Mouse (Mus musculus): ENCODE results near the gene Sorcs3. TPM values are rescaled to one million over a fixed set of nuclear protein-coding genes. Genes with fewer than 3 reads are reported as not detected.

The Sorcs3 gene
- polyA plus RNA-seq, 1 experiment = 0.01 TPM

DNA sequence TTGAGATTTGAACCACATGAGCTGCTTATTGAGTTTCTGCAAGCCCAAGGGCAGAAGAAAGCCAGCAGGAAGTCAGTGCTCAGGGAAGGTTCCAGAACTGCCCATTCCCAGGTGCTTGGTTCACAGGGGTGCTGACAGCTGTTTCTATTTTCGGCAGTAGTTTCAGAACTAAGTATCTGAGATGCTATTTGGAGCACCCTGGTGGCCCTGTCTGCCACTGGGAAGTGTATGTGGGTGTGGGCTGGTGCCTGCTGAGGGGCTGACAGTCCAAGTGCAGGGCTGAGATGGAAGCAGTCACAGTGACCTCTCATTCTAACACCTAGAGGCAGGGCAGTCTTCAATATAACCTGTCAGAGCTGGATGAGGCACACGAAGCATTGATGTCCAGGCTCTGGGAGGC is 127.3 kb downstream of the Sorcs3 start:
- TF ChIP-seq USF1 (IDR thresholded peaks at IDR 0.05; ENCODE audit: low read depth) (no peak), MAX (IDR thresholded peaks at IDR 0.05) (no peak), MYOD1 (IDR thresholded peaks at IDR 0.05; ENCODE audit: control insufficient read depth, insufficient read length, low read depth) (no peak), CEBPB (IDR thresholded peaks at IDR 0.05; ENCODE audit: low read depth) (no peak), FOSL1 (IDR thresholded peaks at IDR 0.05; ENCODE audit: insufficient read depth, low read length, poor library complexity, severe bottlenecking) (no peak), CTCF (IDR thresholded peaks at IDR 0.05; ENCODE audit: control insufficient read depth, insufficient read depth, insufficient read length) (no peak), MYOG (IDR thresholded peaks at IDR 0.05; ENCODE audit: control insufficient read depth, extremely low read depth, insufficient read length) (no peak)
- Histone ChIP-seq H3K79me2 (ENCODE audit: control insufficient read depth, insufficient read depth) (no peaks in the 10 kb centered on the region), H3K79me3 (ENCODE audit: low read depth) (no peaks in the 10 kb centered on the region), H3K4me3 (ENCODE audit: insufficient read depth, poor library complexity, severe bottlenecking) (no peak overlapping the region), H3K36me3 (ENCODE audit: control insufficient read depth, insufficient read depth) (no peaks in the 10 kb centered on the region), H3K27me3 (ENCODE audit: control insufficient read depth, insufficient read depth, insufficient read length) (no peaks in the 10 kb centered on the region), H3ac (ENCODE audit: control insufficient read depth, insufficient read length, low read depth) (no peak overlapping the region)

DNA sequence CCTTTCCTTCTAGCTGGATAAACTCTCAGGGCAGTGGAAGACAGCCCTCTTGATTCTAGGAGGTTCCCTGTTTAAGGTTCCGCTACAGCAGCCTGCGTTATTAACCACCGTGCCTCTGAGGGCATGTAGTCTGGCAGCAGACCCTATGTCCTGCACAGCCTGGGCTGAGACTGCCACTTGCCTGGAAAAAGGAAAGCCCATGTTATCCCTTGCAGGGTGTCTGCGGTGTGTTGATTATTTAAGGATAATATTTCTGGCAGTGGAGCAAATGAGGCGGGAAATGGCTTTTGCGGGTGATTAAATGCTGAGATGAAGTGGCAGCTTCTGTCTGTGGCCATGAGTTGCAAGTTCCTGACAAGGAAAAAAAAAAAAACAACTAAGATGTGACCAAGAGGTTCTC is 131.6 kb downstream of the Sorcs3 start:
- H3K36me3 ChIP-seq (ENCODE audit: control insufficient read depth, insufficient read depth) = no peaks in the 10 kb centered on the region
- H3K79me3 ChIP-seq (ENCODE audit: low read depth) = no peaks in the 10 kb centered on the region
- no peaks in the 10 kb centered on the region for H3K79me2 ChIP-seq (ENCODE audit: control insufficient read depth, insufficient read depth)
- no peak for TF ChIP-seq USF1 (IDR thresholded peaks at IDR 0.05; ENCODE audit: low read depth)
- no peak for TF ChIP-seq MAX (IDR thresholded peaks at IDR 0.05)
- TF ChIP-seq CTCF (IDR thresholded peaks at IDR 0.05; ENCODE audit: control insufficient read depth, insufficient read depth, insufficient read length) = no peak
- TF ChIP-seq CEBPB (IDR thresholded peaks at IDR 0.05; ENCODE audit: low read depth) = no peak
- no peak for TF ChIP-seq FOSL1 (IDR thresholded peaks at IDR 0.05; ENCODE audit: insufficient read depth, low read length, poor library complexity, severe bottlenecking)
- no peak for TF ChIP-seq MYOG (IDR thresholded peaks at IDR 0.05; ENCODE audit: control insufficient read depth, extremely low read depth, insufficient read length)
- TF ChIP-seq MYOD1 (IDR thresholded peaks at IDR 0.05; ENCODE audit: control insufficient read depth, insufficient read length, low read depth) = no peak
- no peak overlapping the region for H3K4me3 ChIP-seq (ENCODE audit: insufficient read depth, poor library complexity, severe bottlenecking)
- H3K27me3 ChIP-seq (ENCODE audit: control insufficient read depth, insufficient read depth, insufficient read length) = no peaks in the 10 kb centered on the region
- no peak overlapping the region for H3ac ChIP-seq (ENCODE audit: control insufficient read depth, insufficient read length, low read depth)

GRCm38 (mm10) chr19:48338098-48338497 is 132.3 kb downstream of the Sorcs3 start:
- Histone ChIP-seq H3K36me3 (ENCODE audit: control insufficient read depth, insufficient read depth) (no peaks in the 10 kb centered on the region), H3K27me3 (ENCODE audit: control insufficient read depth, insufficient read depth, insufficient read length) (no peaks in the 10 kb centered on the region), H3ac (ENCODE audit: control insufficient read depth, insufficient read length, low read depth) (no peak overlapping the region), H3K79me3 (ENCODE audit: low read depth) (no peaks in the 10 kb centered on the region), H3K79me2 (ENCODE audit: control insufficient read depth, insufficient read depth) (no peaks in the 10 kb centered on the region), H3K4me3 (ENCODE audit: insufficient read depth, poor library complexity, severe bottlenecking) (no peak overlapping the region)
- TF ChIP-seq FOSL1 (IDR thresholded peaks at IDR 0.05; ENCODE audit: insufficient read depth, low read length, poor library complexity, severe bottlenecking) = no peak
- no peak for TF ChIP-seq USF1 (IDR thresholded peaks at IDR 0.05; ENCODE audit: low read depth)
- TF ChIP-seq MYOG (IDR thresholded peaks at IDR 0.05; ENCODE audit: control insufficient read depth, extremely low read depth, insufficient read length) = no peak
- TF ChIP-seq MAX (IDR thresholded peaks at IDR 0.05) = no peak
- no peak for TF ChIP-seq MYOD1 (IDR thresholded peaks at IDR 0.05; ENCODE audit: control insufficient read depth, insufficient read length, low read depth)
- TF ChIP-seq CEBPB (IDR thresholded peaks at IDR 0.05; ENCODE audit: low read depth) = no peak
- no peak for TF ChIP-seq CTCF (IDR thresholded peaks at IDR 0.05; ENCODE audit: control insufficient read depth, insufficient read depth, insufficient read length)

DNA sequence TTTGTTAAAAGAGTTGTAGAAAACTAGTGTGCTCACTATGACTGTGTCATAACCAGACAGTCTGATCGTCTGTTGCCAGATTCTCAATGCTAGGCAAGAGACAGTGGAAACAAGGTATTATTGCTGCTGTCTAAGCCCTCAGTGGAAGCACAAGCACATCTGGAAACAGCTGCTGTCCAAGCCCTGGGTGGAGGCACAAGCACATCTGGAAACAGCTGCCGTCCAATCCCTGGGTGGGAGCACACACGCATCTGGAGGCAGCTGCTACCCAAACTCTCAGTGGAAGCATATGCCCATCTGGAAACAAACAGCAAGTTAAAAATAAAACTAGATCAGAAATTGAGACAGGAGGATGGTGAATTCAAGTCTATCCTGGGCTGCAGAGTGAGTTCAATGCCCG is 136.9 kb downstream of the Sorcs3 start:
- H3K79me2 ChIP-seq (ENCODE audit: control insufficient read depth, insufficient read depth) = no peaks in the 10 kb centered on the region
- TF ChIP-seq CEBPB (IDR thresholded peaks at IDR 0.05; ENCODE audit: low read depth) = no peak
- TF ChIP-seq FOSL1 (IDR thresholded peaks at IDR 0.05; ENCODE audit: insufficient read depth, low read length, poor library complexity, severe bottlenecking) = no peak
- no peak for TF ChIP-seq CTCF (IDR thresholded peaks at IDR 0.05; ENCODE audit: control insufficient read depth, insufficient read depth, insufficient read length)
- no peak for TF ChIP-seq MYOG (IDR thresholded peaks at IDR 0.05; ENCODE audit: control insufficient read depth, extremely low read depth, insufficient read length)
- TF ChIP-seq MYOD1 (IDR thresholded peaks at IDR 0.05; ENCODE audit: control insufficient read depth, insufficient read length, low read depth) = no peak
- TF ChIP-seq MAX (IDR thresholded peaks at IDR 0.05) = no peak
- TF ChIP-seq USF1 (IDR thresholded peaks at IDR 0.05; ENCODE audit: low read depth) = no peak
- H3K4me3 ChIP-seq (ENCODE audit: insufficient read depth, poor library complexity, severe bottlenecking) = no peak overlapping the region
- H3K36me3 ChIP-seq (ENCODE audit: control insufficient read depth, insufficient read depth) = no peaks in the 10 kb centered on the region
- no peak overlapping the region for H3ac ChIP-seq (ENCODE audit: control insufficient read depth, insufficient read length, low read depth)
- no peaks in the 10 kb centered on the region for H3K79me3 ChIP-seq (ENCODE audit: low read depth)
- no peaks in the 10 kb centered on the region for H3K27me3 ChIP-seq (ENCODE audit: control insufficient read depth, insufficient read depth, insufficient read length)

GRCm38 (mm10) chr19:48343442-48343841 is 137.6 kb downstream of the Sorcs3 start:
- Histone ChIP-seq H3K4me3 (ENCODE audit: insufficient read depth, poor library complexity, severe bottlenecking) (no peak overlapping the region), H3K79me3 (ENCODE audit: low read depth) (no peaks in the 10 kb centered on the region), H3ac (ENCODE audit: control insufficient read depth, insufficient read length, low read depth) (no peak overlapping the region), H3K79me2 (ENCODE audit: control insufficient read depth, insufficient read depth) (no peaks in the 10 kb centered on the region), H3K36me3 (ENCODE audit: control insufficient read depth, insufficient read depth) (no peaks in the 10 kb centered on the region), H3K27me3 (ENCODE audit: control insufficient read depth, insufficient read depth, insufficient read length) (no peaks in the 10 kb centered on the region)
- TF ChIP-seq CEBPB (IDR thresholded peaks at IDR 0.05; ENCODE audit: low read depth) = no peak
- TF ChIP-seq MYOG (IDR thresholded peaks at IDR 0.05; ENCODE audit: control insufficient read depth, extremely low read depth, insufficient read length) = no peak
- no peak for TF ChIP-seq MYOD1 (IDR thresholded peaks at IDR 0.05; ENCODE audit: control insufficient read depth, insufficient read length, low read depth)
- TF ChIP-seq USF1 (IDR thresholded peaks at IDR 0.05; ENCODE audit: low read depth) = no peak
- TF ChIP-seq CTCF (IDR thresholded peaks at IDR 0.05; ENCODE audit: control insufficient read depth, insufficient read depth, insufficient read length) = no peak
- TF ChIP-seq MAX (IDR thresholded peaks at IDR 0.05) = no peak
- no peak for TF ChIP-seq FOSL1 (IDR thresholded peaks at IDR 0.05; ENCODE audit: insufficient read depth, low read length, poor library complexity, severe bottlenecking)

DNA sequence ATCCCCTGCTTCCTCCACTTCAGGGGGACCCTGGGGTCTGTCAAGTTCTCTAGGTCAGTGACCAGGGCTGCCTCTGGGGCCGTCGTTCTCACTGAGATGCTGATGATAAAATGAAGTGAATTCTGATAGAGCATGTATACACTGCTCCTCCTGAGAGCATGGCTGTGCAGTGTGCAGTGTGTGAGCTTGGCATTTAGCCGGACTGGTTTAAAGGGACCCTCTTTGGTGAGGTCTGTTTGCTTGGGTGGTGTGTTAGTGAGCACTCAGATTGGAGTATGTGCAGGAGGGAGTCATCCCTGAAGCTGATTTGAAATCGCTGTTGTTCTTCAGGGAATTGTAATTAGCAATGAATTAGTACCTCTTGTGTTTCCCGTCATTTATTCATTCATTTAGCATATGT is 141.3 kb downstream of the Sorcs3 start:
- Histone ChIP-seq H3K36me3 (ENCODE audit: control insufficient read depth, insufficient read depth) (no peaks in the 10 kb centered on the region), H3K79me2 (ENCODE audit: control insufficient read depth, insufficient read depth) (no peaks in the 10 kb centered on the region), H3K4me3 (ENCODE audit: insufficient read depth, poor library complexity, severe bottlenecking) (no peak overlapping the region), H3K79me3 (ENCODE audit: low read depth) (no peaks in the 10 kb centered on the region), H3ac (ENCODE audit: control insufficient read depth, insufficient read length, low read depth) (no peak overlapping the region), H3K27me3 (ENCODE audit: control insufficient read depth, insufficient read depth, insufficient read length) (no peaks in the 10 kb centered on the region)
- TF ChIP-seq MYOD1 (IDR thresholded peaks at IDR 0.05; ENCODE audit: control insufficient read depth, insufficient read length, low read depth) (no peak), FOSL1 (IDR thresholded peaks at IDR 0.05; ENCODE audit: insufficient read depth, low read length, poor library complexity, severe bottlenecking) (no peak), USF1 (IDR thresholded peaks at IDR 0.05; ENCODE audit: low read depth) (no peak), MAX (IDR thresholded peaks at IDR 0.05) (no peak), MYOG (IDR thresholded peaks at IDR 0.05; ENCODE audit: control insufficient read depth, extremely low read depth, insufficient read length) (no peak), CEBPB (IDR thresholded peaks at IDR 0.05; ENCODE audit: low read depth) (no peak), CTCF (IDR thresholded peaks at IDR 0.05; ENCODE audit: control insufficient read depth, insufficient read depth, insufficient read length) (no peak)
